Mouse (Mus musculus) forebrain, embryonic 14.5 days (tissue): ENCODE measurements around the gene Herc3. TPM values are rescaled to one million over a fixed set of nuclear protein-coding genes. Genes with fewer than 3 reads are reported as not detected.

Source experiments
- ATAC-seq: fragments of 200-750 bp; cut with Nextera tagmentation; 2 replicates; pipeline ENCODE4 v1.8.0; 2017; ENCODE audit warnings: mild to moderate bottlenecking, moderate library complexity
- DNase-seq: peaks from one replicate; pipeline ENCODE4 v3.0.0-alpha.2; 2015; ENCODE audit warnings: low spot score
- H3K27ac ChIP-seq: fragments of 300-500 bp; sonication (generic); 2 replicates; pipeline ENCODE4 v1.5.1; 2014; ENCODE audit warnings: low read depth, mild to moderate bottlenecking, control low read depth, low read length, moderate library complexity
- H3K27me3 ChIP-seq: fragments of 300-500 bp; sonication (generic); replicated peaks from 2 replicates; pipeline ENCODE4 v1.6.1; 2014; ENCODE audit warnings: low read length, control low read depth, mixed read lengths; ENCODE audit not compliant: control insufficient read depth, insufficient read depth
- H3K36me3 ChIP-seq: fragments of 300-500 bp; sonication (generic); 2 replicates; pipeline ENCODE4 v1.6.1; 2014; ENCODE audit warnings: low read length, control low read depth; ENCODE audit not compliant: control insufficient read depth, insufficient read depth
- H3K4me1 ChIP-seq: fragments of 300-500 bp; sonication (generic); 2 replicates; pipeline ENCODE4 v1.6.1; 2014; ENCODE audit warnings: antibody characterized with exemption, low read length, control low read depth; ENCODE audit not compliant: control insufficient read depth, insufficient read depth
- H3K4me2 ChIP-seq: fragments of 300-500 bp; sonication (generic); 2 replicates; pipeline ENCODE4 v1.6.1; 2014; ENCODE audit warnings: mild to moderate bottlenecking, control low read depth, low read length
- H3K4me3 ChIP-seq: fragments of 300-500 bp; sonication (generic); 2 replicates; pipeline ENCODE4 v1.5.1; 2014; ENCODE audit warnings: low read depth, low read length, control low read depth
- H3K9ac ChIP-seq: fragments of 300-500 bp; sonication (generic); 2 replicates; pipeline ENCODE4 v1.6.1; 2014; ENCODE audit warnings: mild to moderate bottlenecking, low read length, control low read depth, moderate library complexity
- H3K9me3 ChIP-seq: fragments of 300-500 bp; sonication (generic); replicated peaks from 2 replicates; pipeline ENCODE4 v1.6.1; 2016; ENCODE audit warnings: low read length, control low read depth, mixed read lengths; ENCODE audit not compliant: control insufficient read depth
- WGBS: fragments of 180-500 bp; shearing (Covaris S2); extraction: QIAGEN DNeasy Blood & Tissue Kit; methylation state at CpG from one replicate; pipeline ENCODE4 v1.1.7; 2014; 5-methylcytosine and 5-hydroxymethylcytosine counted together
- polyA plus RNA-seq: library from polyadenylated mRNA; unstranded; fragments of >200 nt; fragmentation: Nextera tagmentation; extraction: Ambion mirVana; gene quantifications from 2 replicates; pipeline ENCODE4 v1.2.1, GENCODE M21; 2014

The Herc3 gene
- polyA plus RNA-seq, 1 experiment from 2014 or later = 21.2 TPM

DNA sequence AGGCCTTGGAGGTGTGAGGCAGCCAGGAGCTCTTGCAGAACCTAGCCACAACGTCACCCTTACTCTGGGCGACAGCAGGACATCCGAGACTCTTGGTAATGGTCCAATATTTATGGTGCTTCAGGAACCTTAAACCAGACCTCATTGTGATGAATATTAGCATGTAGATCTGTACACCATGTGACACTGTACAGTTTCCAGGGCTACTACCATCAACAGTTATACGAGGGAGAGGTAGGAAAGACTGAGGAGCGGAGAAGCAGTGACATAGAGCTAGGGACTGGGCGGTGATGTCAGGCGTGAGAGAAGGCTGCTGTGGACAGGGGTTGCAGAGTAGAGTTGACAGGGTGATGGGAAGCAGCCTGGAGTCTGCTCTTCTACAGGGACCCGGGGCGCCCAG is 48.7 kb downstream of the Herc3 start:
- no peak overlapping the region for H3K4me3 ChIP-seq
- ATAC-seq (no peak), DNase-seq (no peak)
- H3K27ac ChIP-seq = no peak overlapping the region
- H3K27me3 ChIP-seq = no peaks in the 10 kb centered on the region
- WGBS = 95% methylated on average over 9 of the region's 9 CpGs
- no peak overlapping the region for H3K9ac ChIP-seq
- H3K36me3 ChIP-seq = peaks cover 3% of the 10 kb centered on the region
- H3K4me2 ChIP-seq = no peak overlapping the region
- H3K4me1 ChIP-seq = no peaks in the 10 kb centered on the region
- H3K9me3 ChIP-seq = no peaks in the 10 kb centered on the region

DNA sequence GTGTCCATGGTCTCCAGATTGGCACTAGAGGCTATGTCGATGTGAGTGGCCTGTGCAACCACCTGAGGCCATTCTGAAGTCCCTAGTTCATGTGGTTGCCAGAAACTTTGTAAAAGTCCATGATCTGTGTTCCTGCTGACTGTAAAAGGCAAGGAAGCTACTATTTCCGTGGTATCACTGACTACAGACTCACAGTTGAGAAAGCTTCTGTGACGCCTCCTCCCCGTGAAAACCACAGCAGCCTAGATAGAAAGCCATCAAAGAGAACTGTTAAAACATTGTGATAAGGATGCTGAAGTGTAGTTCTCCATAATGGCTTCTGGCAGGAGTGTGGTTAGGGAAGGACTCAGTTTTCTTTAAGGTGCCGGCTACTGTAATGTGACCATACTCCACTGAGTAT is 49.6 kb downstream of the Herc3 start:
- ATAC-seq (no peak), DNase-seq (no peak)
- H3K27ac ChIP-seq = no peak overlapping the region
- H3K36me3 ChIP-seq = 0 out of 2 replicates have a peak, but pooled peaks cover 2% of the 10 kb centered on the region
- no peak overlapping the region for H3K9ac ChIP-seq
- H3K9me3 ChIP-seq = no peaks in the 10 kb centered on the region
- no peak overlapping the region for H3K4me2 ChIP-seq
- no peaks in the 10 kb centered on the region for H3K4me1 ChIP-seq
- H3K4me3 ChIP-seq = no peak overlapping the region
- no peaks in the 10 kb centered on the region for H3K27me3 ChIP-seq
- 93% methylated on average over 5 of the region's 5 CpGs for WGBS

GRCm38 (mm10) chr6:58881363-58881762 is 50.1 kb downstream of the Herc3 start:
- H3K9me3 ChIP-seq = no peaks in the 10 kb centered on the region
- no peaks in the 10 kb centered on the region for H3K27me3 ChIP-seq
- ATAC-seq = peak; percentile 46; the same call in 1 of the 2 replicates
- no peak for DNase-seq
- H3K27ac ChIP-seq = no peak overlapping the region
- no peaks in the 10 kb centered on the region for H3K4me1 ChIP-seq
- H3K4me3 ChIP-seq = no peak overlapping the region
- no peak overlapping the region for H3K4me2 ChIP-seq
- whole genome bisulfite sequencing = 92% methylated on average over 3 of the region's 3 CpGs
- 0 out of 2 replicates have a peak, but pooled peaks cover 2% of the 10 kb centered on the region for H3K36me3 ChIP-seq
- no peak overlapping the region for H3K9ac ChIP-seq

GRCm38 (mm10) chr6:58882271-58882670 is 51.0 kb downstream of the Herc3 start:
- no peak for ATAC-seq
- no peaks in the 10 kb centered on the region for H3K4me1 ChIP-seq
- no peak for DNase-seq
- 81% methylated on average over 6 of the region's 6 CpGs for WGBS
- no peak overlapping the region for H3K27ac ChIP-seq
- no peaks in the 10 kb centered on the region for H3K27me3 ChIP-seq
- H3K9me3 ChIP-seq = no peaks in the 10 kb centered on the region
- 0 out of 2 replicates have a peak, but pooled peaks cover 2% of the 10 kb centered on the region for H3K36me3 ChIP-seq
- H3K4me2 ChIP-seq = no peak overlapping the region
- H3K9ac ChIP-seq = no peak overlapping the region
- no peak overlapping the region for H3K4me3 ChIP-seq

- WGBS = 89% methylated on average over 3 of the region's 3 CpGs
- no peak overlapping the region for H3K27ac ChIP-seq
- H3K27me3 ChIP-seq = no peaks in the 10 kb centered on the region
- peaks cover 6% of the 10 kb centered on the region; the same call in 1 of the 2 replicates for H3K36me3 ChIP-seq
- H3K4me3 ChIP-seq = no peak overlapping the region
- no peak overlapping the region for H3K4me2 ChIP-seq
- no peaks in the 10 kb centered on the region for H3K4me1 ChIP-seq
- H3K9me3 ChIP-seq = no peaks in the 10 kb centered on the region
- ATAC-seq (no peak), DNase-seq (no peak)
- H3K9ac ChIP-seq = no peak overlapping the region
These were observed 58.7 kb downstream of the Herc3 start for GRCm38 (mm10) chr6:58889917-58890316.

GRCm38 (mm10) chr6:58893307-58893706 is 62.0 kb downstream of the Herc3 start:
- no peak for DNase-seq
- Histone ChIP-seq H3K27me3 (no peaks in the 10 kb centered on the region), H3K4me1 (no peaks in the 10 kb centered on the region), H3K4me2 (no peak overlapping the region), H3K36me3 (peaks cover 9% of the 10 kb centered on the region; the same call in 1 of the 2 replicates), H3K9ac (no peak overlapping the region), H3K4me3 (no peak overlapping the region), H3K9me3 (no peaks in the 10 kb centered on the region), H3K27ac (no peak overlapping the region)
- WGBS = 97% methylated on average over 6 of the region's 6 CpGs
- ATAC-seq = no peak

DNA sequence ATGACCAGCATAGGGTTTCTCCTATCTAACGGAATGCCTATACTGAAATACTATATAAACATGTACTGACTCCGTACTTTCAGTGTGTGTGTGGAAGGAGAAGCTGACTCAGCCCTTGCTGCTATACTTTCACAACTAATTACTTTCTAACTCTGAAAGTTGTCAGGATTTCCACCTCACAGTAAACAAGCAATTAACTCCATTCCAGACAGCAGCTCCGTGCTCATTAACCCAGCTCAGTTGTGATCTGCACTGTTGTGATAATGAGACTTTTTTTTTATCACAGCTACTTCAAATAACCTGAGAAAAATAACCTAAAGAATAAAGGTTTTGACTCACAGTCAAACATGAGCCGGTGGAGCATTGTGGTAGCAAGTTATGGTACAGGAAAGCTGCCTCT is 63.7 kb downstream of the Herc3 start:
- DNase-seq = peak; percentile 77
- Histone ChIP-seq H3K4me1 (no peaks in the 10 kb centered on the region), H3K4me3 (no peak overlapping the region), H3K4me2 (no peak overlapping the region), H3K36me3 (peaks cover 8% of the 10 kb centered on the region; the same call in 1 of the 2 replicates), H3K9me3 (no peaks in the 10 kb centered on the region), H3K27ac (no peak overlapping the region), H3K27me3 (no peaks in the 10 kb centered on the region), H3K9ac (no peak overlapping the region)
- WGBS = 22% methylated on average over 4 of the region's 4 CpGs
- ATAC-seq = peak; percentile 87; the same call in 1 of the 2 replicates

GRCm38 (mm10) chr6:58896648-58897047 is 65.4 kb downstream of the Herc3 start:
- no peak overlapping the region for H3K27ac ChIP-seq
- ATAC-seq = no peak
- no peak overlapping the region for H3K9ac ChIP-seq
- no peaks in the 10 kb centered on the region for H3K27me3 ChIP-seq
- H3K4me2 ChIP-seq = no peak overlapping the region
- no peak for DNase-seq
- 0 out of 2 replicates have a peak, but pooled peaks cover 2% of the 10 kb centered on the region for H3K36me3 ChIP-seq
- H3K4me1 ChIP-seq = no peaks in the 10 kb centered on the region
- 51% methylated on average over 3 of the region's 3 CpGs for WGBS
- no peaks in the 10 kb centered on the region for H3K9me3 ChIP-seq
- no peak overlapping the region for H3K4me3 ChIP-seq

- Histone ChIP-seq H3K36me3 (0 out of 2 replicates have a peak, but pooled peaks cover 2% of the 10 kb centered on the region), H3K4me1 (peaks cover 6% of the 10 kb centered on the region), H3K9ac (no peak overlapping the region), H3K4me2 (no peak overlapping the region), H3K27ac (no peak overlapping the region), H3K4me3 (no peak overlapping the region), H3K27me3 (no peaks in the 10 kb centered on the region), H3K9me3 (no peaks in the 10 kb centered on the region)
- 73% methylated on average over 3 of the region's 3 CpGs for WGBS
- ATAC-seq (no peak), DNase-seq (peak; percentile 61)
These were observed 67.8 kb downstream of the Herc3 start for GRCm38 (mm10) chr6:58899076-58899475.
